Mouse (Mus musculus): ENCODE results near the gene Nf2.

GRCm38 (mm10) chr11:4745969-4746368 lies 103.4 kb downstream of the Nf2 start:
- no peak for TF ChIP-seq EP300 (optimal IDR thresholded peaks at IDR 0.05)
- no peak for TF ChIP-seq CTCF (IDR thresholded peaks at IDR 0.05; ENCODE audit: low read depth)

Data from stomach, postnatal 0 days (tissue).